Mouse (Mus musculus): ENCODE results near the gene Gm14406. TPM values are rescaled to one million over a fixed set of nuclear protein-coding genes. Genes with fewer than 3 reads are reported as not detected.
"Not testable (repeated sequence)": the region's sequence is repeated elsewhere in the genome, so short reads cannot be mapped to it uniquely, and the experiment has no call there.

The Gm14406 gene
- 1.1 TPM in 1 of 2 replicates, not detected in the other for total RNA-seq (2021)
- long read RNA-seq, experiment 1, partial matches to known transcripts: 0 of 1 reads
- long read RNA-seq, experiment 1, other reads (novel, unspliced or antisense): 1 of 1 reads
- long read RNA-seq, experiment 2: 0 reads

DNA sequence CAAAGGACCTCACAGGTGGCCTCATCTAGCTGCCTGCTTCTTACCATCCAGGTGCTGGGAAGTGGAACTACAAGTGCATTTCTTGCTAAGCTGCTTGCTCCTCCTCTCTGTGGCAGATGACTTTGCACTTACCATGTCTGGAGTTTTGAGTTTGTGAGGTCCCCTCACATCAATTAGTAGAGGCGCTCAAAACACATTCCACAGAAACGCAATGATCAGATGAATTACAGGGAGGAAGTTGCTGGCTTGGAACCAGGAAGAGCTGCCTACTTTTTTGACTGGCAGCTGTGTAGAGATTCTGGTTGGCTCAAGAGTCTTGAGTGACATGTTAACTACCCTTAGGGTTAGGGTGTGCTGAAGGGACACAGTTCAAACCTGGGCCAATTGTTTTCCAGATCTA lies at the start of gene Gm14406:
TSS of gene Gm14406 (minus strand) at position 213 of the 400 bp plus-strand sequence.
- not testable (repeated sequence) for DNase-seq

DNA sequence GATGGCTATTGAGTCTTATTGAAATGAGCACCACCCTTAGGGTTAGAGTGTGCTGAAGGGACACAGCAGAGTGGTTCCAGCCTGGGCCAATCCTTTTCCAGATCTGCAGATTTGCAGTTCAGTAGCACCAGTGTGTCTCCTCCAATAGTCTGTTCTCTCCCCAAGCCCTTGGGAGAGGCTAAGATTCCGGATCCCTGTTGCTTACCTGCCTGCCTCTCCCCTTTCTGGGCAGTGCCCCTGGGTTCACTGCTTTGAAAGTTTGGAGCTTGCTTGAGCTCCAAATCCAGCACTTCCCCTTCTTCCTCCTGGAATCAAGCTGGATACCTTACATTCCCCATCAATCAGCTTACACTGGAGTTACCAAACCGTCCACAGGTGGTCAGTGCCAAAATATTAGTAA lies 2.9 kb downstream of the Gm14406 start:
- not testable (repeated sequence) for DNase-seq

DNA sequence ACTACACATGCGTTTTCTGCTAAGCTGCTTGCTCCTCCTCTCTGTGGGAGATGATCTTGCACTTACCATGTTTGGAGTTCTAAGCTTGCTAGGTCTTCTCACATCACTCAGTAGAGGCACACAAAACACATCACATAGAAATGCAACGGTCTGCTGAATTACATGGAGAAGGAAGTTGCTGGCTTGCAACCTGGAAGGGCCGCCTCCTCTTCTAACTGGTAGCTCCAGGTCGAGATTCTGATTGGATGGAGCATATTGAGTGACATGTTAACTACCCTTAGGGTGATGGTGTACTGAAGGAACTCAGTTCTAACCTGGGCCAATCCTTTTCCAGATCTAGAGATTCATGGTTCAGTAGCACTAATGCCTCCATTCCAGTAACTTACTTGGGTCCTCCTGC lies 18.6 kb downstream of the Gm14406 start:
- DNase-seq: not testable (repeated sequence)

DNA sequence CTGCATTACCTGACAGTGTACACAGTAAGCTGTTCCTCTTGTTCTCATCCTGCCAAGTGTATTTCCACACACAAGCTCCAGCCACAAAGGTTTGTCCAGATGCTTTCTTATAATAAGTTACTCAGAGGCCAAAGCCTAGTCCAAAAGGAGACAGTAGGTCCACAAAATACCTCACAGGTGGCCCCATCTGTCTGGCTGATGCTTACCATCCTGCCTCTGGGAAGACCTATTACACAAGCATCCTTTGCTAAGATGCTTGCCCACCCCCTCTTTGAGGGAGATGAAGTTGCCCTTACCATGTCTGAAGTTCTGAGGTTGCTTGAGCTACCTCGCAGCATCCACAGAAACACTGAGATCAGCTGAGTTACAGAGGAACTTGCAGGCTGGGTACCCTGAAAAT lies 22.7 kb downstream of the Gm14406 start:
- not testable (repeated sequence) for DNase-seq

DNA sequence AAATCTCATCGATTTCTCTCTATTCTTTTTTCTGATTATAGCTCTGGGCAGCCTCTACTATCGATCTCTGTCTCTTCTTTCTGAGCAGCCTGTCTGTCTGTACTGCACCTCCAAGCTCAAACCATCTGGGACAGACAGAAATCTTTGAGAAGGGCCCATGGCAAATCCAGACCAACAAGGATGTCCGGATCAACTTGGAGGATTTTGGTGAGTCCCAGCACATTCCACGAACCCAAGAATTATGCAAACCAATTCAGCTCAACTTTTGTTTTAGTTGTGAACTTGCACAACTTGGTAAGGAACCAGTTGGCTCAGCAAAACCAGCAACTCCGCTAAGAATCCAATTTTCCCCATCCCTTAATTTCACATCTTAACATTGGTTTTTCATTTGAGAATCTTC lies 40.3 kb downstream of the Gm14406 start:
- DNase-seq: not testable (repeated sequence)

DNA sequence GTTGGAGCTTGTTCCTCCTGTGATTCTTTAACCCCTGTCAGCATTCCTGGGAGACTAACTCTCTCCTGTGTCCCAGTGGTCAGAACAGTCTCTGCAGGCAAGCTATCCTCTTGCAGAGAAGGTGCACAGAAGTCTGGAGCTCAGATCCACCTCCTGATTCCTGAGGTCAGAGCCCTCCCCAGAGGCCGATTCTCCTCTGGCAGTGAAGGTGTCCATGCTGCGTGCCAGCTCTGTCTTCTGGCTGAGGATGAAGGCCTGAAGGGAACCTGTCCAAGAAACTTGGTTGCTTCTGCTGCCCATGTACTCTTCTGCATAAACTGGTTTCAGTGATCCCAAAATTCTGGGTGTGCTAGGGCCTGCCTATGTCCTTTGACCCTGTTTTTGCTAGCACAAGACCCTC lies 40.9 kb downstream of the Gm14406 start:
- not testable (repeated sequence) for DNase-seq

DNA sequence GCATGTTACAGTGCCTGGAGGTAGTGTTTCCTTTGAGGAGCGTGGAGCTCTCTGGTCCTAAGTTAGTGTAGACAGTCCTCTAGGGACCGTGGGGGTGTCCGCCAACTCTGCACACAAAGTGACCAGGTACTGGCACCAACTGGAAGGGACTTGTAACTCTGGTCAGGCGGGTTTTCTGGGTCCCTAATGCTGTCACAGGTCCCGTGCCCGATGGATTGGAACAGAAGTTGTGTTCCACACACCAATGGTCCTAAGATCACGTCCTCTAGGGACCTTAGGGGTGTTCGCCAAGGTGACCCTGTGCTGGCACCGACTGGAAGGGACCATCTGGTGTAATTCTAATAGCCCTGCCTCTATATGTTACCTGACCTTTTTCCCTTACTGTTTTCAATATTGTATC lies 42.1 kb downstream of the Gm14406 start:
- DNase-seq: no peak

DNA sequence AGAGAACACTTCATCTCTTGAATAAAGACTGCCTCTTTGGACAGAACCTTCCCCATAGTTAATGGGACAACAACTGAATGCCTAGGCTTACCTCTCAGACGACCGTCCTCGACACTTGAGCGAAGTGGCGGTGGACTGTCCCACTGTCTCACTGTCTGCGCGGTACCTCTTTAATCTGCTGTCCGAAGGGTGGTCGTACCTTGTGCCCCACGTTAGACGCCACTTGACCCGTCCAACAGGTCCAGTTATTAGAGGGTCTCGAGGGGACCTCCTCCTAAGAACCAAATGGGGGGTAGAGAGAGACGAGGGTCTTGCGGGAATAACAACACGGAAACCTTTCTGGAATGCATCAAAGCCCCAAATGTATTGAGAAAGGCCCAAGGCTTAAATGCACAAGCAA lies 53.8 kb downstream of the Gm14406 start:
- DNase-seq: not testable (repeated sequence)

DNA sequence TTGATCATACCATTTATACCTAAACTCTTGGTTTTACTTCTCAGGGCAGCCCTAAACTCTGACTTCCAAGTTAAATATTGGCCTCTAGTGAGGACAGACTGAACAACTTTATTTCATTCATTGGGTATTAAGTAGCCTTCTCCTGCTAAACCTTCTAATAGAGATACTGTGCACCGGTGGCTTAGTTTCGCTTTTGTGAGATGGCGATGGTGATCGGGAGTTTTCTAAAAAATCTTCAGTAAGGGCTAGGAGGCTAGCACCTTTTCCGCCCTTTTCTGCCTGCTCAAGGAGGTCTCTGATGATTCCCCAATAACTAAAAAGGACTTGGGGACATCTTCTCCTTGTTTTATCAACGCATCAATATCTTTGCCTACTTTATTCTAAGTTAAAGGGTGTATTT lies 54.3 kb downstream of the Gm14406 start:
- not testable (repeated sequence) for DNase-seq

DNA sequence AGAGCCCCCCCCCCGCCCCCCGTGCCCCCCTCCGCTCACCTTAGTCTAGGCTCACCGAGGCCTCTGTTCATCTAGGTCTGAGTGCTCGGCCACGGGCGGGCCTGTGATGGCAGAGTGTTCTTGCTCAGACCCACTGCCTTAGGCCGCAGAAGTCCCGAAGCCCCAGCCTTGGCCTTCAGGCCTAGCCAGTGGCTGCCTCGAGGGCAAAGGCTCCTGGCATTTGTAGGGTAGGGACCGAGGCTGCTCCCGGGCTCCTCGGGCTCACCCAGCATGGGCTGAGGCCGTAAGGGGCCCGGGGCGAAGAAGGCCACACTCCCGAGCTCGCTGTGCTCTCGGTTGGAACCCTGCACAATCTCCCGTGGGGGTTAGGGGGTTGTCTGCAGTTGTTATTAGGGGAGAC lies 54.9 kb downstream of the Gm14406 start:
- no peak for DNase-seq

DNA sequence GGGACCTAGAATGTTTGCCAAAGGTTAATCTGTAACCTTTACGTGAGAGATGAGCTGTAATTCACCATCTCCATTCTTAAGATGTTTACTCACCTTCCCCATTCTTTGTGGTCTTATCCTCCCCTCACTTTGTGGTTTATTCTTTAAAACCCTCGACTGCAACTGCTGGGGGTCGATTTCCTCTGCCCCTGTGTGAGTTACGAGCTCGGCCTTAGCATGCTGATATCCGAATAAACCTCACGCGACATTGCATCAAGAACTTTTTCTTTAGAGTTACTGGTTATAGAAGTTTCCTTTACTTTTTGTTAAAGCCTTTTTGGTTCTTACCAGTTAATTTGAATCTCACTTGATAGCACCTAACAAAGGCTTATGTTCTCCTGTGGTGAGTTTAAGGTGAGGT lies 58.0 kb downstream of the Gm14406 start:
- no peak for DNase-seq

Other genes starting within 250 kb of the Gm14406 start
- 16.2 and 19.2 TPM in 2 replicates for gene Gm14418, start 179.9 kb downstream of the Gm14406 start, total RNA-seq (2021)
- gene Zfp970, start 113.5 kb downstream of the Gm14406 start, total RNA-seq (2021): 49.8 and 54.1 TPM in 2 replicates
- gene Gm14403, start 80.0 kb downstream of the Gm14406 start, total RNA-seq (2021): 45.9 and 50.1 TPM in 2 replicates
- 26.9 and 30.2 TPM in 2 replicates for gene Gm14322, start 181.1 kb upstream of the Gm14406 start, total RNA-seq (2021)

Measured in adrenal gland, postnatal 14 days (tissue).